Comparison of ENCODE assay signal across 7 mouse cellular contexts in the genomic region with DNA sequence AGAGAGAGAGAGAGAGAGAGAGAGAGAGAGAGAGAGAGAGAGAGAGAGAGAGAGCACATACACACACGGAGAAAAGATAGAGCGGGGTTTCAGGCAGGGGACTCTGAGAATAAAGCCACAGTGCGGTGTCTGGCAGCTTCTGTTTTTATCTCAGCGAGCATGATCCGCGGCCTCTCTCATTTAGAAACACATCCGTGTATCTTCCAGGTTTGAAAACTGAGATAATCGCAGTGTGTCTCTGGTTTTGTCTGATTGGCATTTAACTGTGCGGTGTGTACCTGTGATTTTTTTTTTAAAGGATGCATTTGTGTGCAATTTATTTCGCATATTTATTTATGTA.
A peak's percentile ranks its signal among the peaks of the same experiment; 100 is the strongest.
DNase-seq lines count a peak whose midpoint lies in the region; ATAC-seq and TF ChIP-seq lines count a peak whose summit lies in the region.

No protein-coding gene starts in this region.

- H3K4me1 ChIP-seq in liver, embryonic 11.5 days (replicated peaks; ENCODE audit: control insufficient read depth, insufficient read depth, low read length), result no peaks in the 10 kb centered on the region
- H3K4me1 ChIP-seq in embryonic fibroblast, embryonic 13.5 days (ENCODE audit: control insufficient read depth, insufficient read depth, low read length), result no peaks in the 10 kb centered on the region
- H3K4me1 ChIP-seq in intestine, embryonic 16.5 days (ENCODE audit: control insufficient read depth, insufficient read depth, low read length), result no peaks in the 10 kb centered on the region
- H3K4me1 ChIP-seq in neural tube, embryonic 15.5 days, result peaks cover 29% of the 10 kb centered on the region

- H3K27ac ChIP-seq in liver, embryonic 11.5 days (ENCODE audit: low read depth, low read length), result no peak overlapping the region
- no peak overlapping the region for H3K27ac ChIP-seq in embryonic fibroblast, embryonic 13.5 days (ENCODE audit: insufficient read depth, low read length)
- no peak overlapping the region for H3K27ac ChIP-seq in intestine, embryonic 16.5 days (ENCODE audit: low read length)
- peak overlapping the region; percentile 89 for H3K27ac ChIP-seq in neural tube, embryonic 15.5 days (replicated peaks)

- H3K36me3 ChIP-seq in liver, embryonic 11.5 days (ENCODE audit: control insufficient read depth, insufficient read depth, low read length), result no peaks in the 10 kb centered on the region
- no peaks in the 10 kb centered on the region for H3K36me3 ChIP-seq in intestine, embryonic 16.5 days (ENCODE audit: control insufficient read depth, insufficient read depth, low read length)
- no peaks in the 10 kb centered on the region for H3K36me3 ChIP-seq in neural tube, embryonic 15.5 days

- peaks cover 4% of the 10 kb centered on the region; the same call in 1 of the 2 replicates for H3K27me3 ChIP-seq in liver, embryonic 11.5 days (replicated peaks; ENCODE audit: control insufficient read depth, insufficient read depth, low read length)
- H3K27me3 ChIP-seq in intestine, embryonic 16.5 days (replicated peaks; ENCODE audit: control insufficient read depth, insufficient read depth, low read length), result peaks cover 6% of the 10 kb centered on the region; the same call in 1 of the 2 replicates
- no peaks in the 10 kb centered on the region for H3K27me3 ChIP-seq in neural tube, embryonic 15.5 days (replicated peaks)

- 10% methylated on average over 10 of the region's 10 CpGs for WGBS in liver, embryonic 11.5 days
- 10% methylated on average over 10 of the region's 10 CpGs for WGBS in intestine, embryonic 16.5 days
- WGBS in neural tube, embryonic 15.5 days, result 9% methylated on average over 10 of the region's 10 CpGs

- TF ChIP-seq CTCF in embryonic fibroblast, embryonic 13.5 days (IDR thresholded peaks at IDR 0.05; ENCODE audit: borderline replicate concordance, insufficient read depth, low read length), result no peak

- no peak for ATAC-seq in liver, embryonic 11.5 days (replicated peaks; ENCODE audit: low FRiP score)
- no peak for ATAC-seq in intestine, embryonic 16.5 days
- ATAC-seq in neural tube, embryonic 15.5 days (ENCODE audit: low FRiP score), result peak; percentile 73

- H3K9ac ChIP-seq in liver, embryonic 11.5 days (ENCODE audit: low read depth, low read length), result no peak overlapping the region
- peak overlapping the region; percentile 33; the same call in 1 of the 2 replicates for H3K9ac ChIP-seq in intestine, embryonic 16.5 days (ENCODE audit: low read depth, low read length)
- H3K9ac ChIP-seq in neural tube, embryonic 15.5 days (replicated peaks), result no peak overlapping the region; the same call in none of the 2 replicates

- H3K4me2 ChIP-seq in liver, embryonic 11.5 days, result peak overlapping the region; percentile 61
- peak overlapping the region; percentile 80 for H3K4me2 ChIP-seq in intestine, embryonic 16.5 days (ENCODE audit: low read depth, low read length)
- peak overlapping the region; percentile 60 for H3K4me2 ChIP-seq in neural tube, embryonic 15.5 days

- no peak for TF ChIP-seq POLR2A in embryonic fibroblast, embryonic 13.5 days (IDR thresholded peaks at IDR 0.05; ENCODE audit: low read depth, low read length)

- no peaks in the 10 kb centered on the region for H3K9me3 ChIP-seq in liver, embryonic 11.5 days (ENCODE audit: control insufficient read depth, low read length)
- no peaks in the 10 kb centered on the region for H3K9me3 ChIP-seq in intestine, embryonic 16.5 days (ENCODE audit: control insufficient read depth, low read length)
- no peaks in the 10 kb centered on the region for H3K9me3 ChIP-seq in neural tube, embryonic 15.5 days (replicated peaks)

- H3K4me3 ChIP-seq in liver, embryonic 11.5 days (ENCODE audit: low read depth, low read length), result peak overlapping the region; percentile 41
- H3K4me3 ChIP-seq in embryonic fibroblast, embryonic 13.5 days (ENCODE audit: insufficient read depth, low read length), result peak overlapping the region; percentile 58
- H3K4me3 ChIP-seq in intestine, embryonic 16.5 days (ENCODE audit: low read length), result peak overlapping the region; percentile 47
- H3K4me3 ChIP-seq in neural tube, embryonic 15.5 days (replicated peaks), result peak overlapping the region; percentile 50

- no peak for DNase-seq in liver, embryonic 11.5 days (ENCODE audit: low spot score)
- no peak for DNase-seq in liver
- no peak for DNase-seq in thymus, postnatal 4 days
- DNase-seq in thymus, adult 18-20 months, result no peak
